Mouse (Mus musculus): ENCODE results near the gene Eif4ebp2. TPM values are rescaled to one million over a fixed set of nuclear protein-coding genes. Genes with fewer than 3 reads are reported as not detected.
A peak's percentile ranks its signal among the peaks of the same experiment; 100 is the strongest.

Gene Eif4ebp2
- polyA plus RNA-seq, 1 experiment from 2014 or later: 63.3 TPM

DNA sequence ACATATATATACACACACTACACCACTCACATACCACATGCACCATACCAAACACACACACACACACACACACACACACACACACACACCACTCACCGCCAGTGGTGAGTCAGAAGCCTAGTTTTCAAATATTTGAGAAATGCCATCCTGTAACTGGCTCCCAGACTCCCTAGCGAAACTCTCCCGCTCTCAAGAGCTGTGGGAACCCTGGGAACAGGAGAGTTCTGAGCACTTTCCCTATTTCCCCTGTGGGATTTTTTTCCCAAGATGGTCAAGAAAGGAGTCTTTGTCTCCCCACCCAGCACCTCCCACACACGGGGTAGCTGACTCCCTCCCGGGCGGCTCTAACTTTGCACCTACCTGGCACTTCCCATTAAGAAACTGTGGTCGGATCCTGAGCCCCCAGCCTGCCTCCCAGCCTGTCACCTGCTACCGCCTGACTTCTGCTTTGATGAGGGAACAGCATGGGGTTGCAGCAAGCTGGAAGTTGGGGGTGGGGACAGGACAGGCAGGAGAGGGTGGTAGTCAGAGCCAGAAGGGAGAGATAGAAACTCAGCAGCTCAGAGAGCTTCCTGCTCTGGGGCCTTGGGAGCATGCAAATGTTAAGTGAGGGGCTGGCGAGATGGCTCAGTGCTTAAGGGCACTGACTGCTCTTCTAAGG, 57.9 kb downstream of the Eif4ebp2 start:
- no peak overlapping the region for H3K27ac ChIP-seq
- no peak overlapping the region for H3K4me3 ChIP-seq
- no peaks in the 10 kb centered on the region for H3K9me3 ChIP-seq
- H3K36me3 ChIP-seq: no peaks in the 10 kb centered on the region
- 10% methylated on average over 9 of the region's 9 CpGs for WGBS
- no peaks in the 10 kb centered on the region for H3K27me3 ChIP-seq
- H3K4me1 ChIP-seq: peaks cover 9% of the 10 kb centered on the region
- peak overlapping the region; percentile 41; the same call in 1 of the 2 replicates for H3K9ac ChIP-seq
- no peak overlapping the region for H3K4me2 ChIP-seq
- ATAC-seq (ENCODE audit: insufficient number of reproducible peaks, insufficient read depth, low FRiP score, low TSS enrichment, low read depth): no peak

DNA sequence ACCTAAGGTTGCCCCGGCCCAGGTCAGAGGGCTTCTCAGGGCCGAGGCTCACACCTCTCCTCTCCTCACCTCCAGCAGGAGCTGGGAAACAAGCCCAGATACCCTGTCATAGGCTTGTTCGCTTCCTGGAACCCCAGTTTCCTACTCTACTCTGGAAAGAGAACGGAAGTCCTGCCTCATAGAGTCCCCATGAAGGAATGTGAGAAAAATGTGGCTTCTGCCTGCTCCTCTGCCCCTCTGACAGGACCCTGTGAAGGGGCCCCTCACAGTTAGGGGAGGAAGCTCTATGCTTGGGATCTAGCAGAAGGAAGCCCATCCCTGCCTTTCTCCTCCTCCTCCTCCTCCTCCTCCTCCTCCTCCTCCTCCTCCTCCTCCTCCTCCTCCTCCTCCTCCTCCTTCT, 59.9 kb downstream of the Eif4ebp2 start:
- peaks cover 9% of the 10 kb centered on the region for H3K4me1 ChIP-seq
- no peak overlapping the region for H3K4me3 ChIP-seq
- H3K36me3 ChIP-seq: no peaks in the 10 kb centered on the region
- H3K27ac ChIP-seq: no peak overlapping the region
- H3K9me3 ChIP-seq: no peaks in the 10 kb centered on the region
- ATAC-seq (ENCODE audit: insufficient number of reproducible peaks, insufficient read depth, low FRiP score, low TSS enrichment, low read depth): no peak
- H3K9ac ChIP-seq: no peak overlapping the region
- H3K27me3 ChIP-seq: no peaks in the 10 kb centered on the region
- no peak overlapping the region for H3K4me2 ChIP-seq
- 48% methylated on average over 4 of the region's 4 CpGs for WGBS

DNA sequence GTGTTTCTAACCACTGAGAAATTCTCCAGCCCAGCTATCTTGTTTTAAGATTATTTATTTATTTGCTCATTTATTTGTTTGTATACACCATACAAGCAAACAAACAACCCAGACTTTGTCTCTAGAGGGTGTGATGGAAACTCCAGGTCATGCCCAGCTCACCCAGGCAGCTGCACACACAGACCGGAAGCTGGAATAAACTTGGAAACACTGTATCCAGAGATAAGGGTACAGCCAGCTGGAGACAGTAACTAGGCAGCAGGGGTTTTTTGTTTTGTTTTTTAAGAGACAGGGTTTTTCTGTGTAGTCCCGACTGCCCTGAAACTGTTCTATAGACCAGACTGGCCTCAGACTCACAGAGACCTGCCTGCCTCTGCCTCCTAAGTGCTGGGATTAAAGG, 62.3 kb downstream of the Eif4ebp2 start:
- 86% methylated on average over 2 of the region's 2 CpGs for WGBS
- ATAC-seq (ENCODE audit: insufficient number of reproducible peaks, insufficient read depth, low FRiP score, low TSS enrichment, low read depth): no peak
- Histone ChIP-seq H3K27ac (no peak overlapping the region), H3K4me1 (peaks cover 9% of the 10 kb centered on the region), H3K9me3 (no peaks in the 10 kb centered on the region), H3K9ac (no peak overlapping the region), H3K36me3 (no peaks in the 10 kb centered on the region), H3K4me3 (no peak overlapping the region), H3K4me2 (no peak overlapping the region), H3K27me3 (no peaks in the 10 kb centered on the region)

GRCm38 (mm10) chr10:61389020-61389419, 63.4 kb downstream of the Eif4ebp2 start:
- WGBS: 58% methylated on average over 5 of the region's 5 CpGs
- no peak overlapping the region for H3K9ac ChIP-seq
- ATAC-seq (ENCODE audit: insufficient number of reproducible peaks, insufficient read depth, low FRiP score, low TSS enrichment, low read depth): no peak

DNA sequence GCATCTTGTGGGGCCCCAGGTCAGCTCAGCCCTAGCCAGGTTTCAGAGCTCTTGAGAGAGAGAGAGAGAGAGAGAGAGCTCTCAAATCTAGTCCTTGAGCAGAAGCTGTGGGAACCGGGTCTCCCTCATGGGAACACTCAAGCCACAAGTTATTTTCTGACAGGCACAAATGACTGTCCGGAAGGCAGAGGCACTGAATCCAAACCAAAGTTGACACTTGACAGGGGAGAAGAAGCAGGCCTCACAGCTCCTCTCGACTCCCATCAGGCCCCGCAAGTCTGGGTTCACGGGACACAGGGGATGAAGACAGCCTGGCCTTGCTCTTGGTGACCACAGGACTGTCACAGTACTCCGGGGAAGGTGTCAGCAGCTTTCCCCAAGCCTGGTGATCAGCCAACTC, 66.2 kb downstream of the Eif4ebp2 start:
- no peak overlapping the region for H3K4me3 ChIP-seq
- H3K9me3 ChIP-seq: no peaks in the 10 kb centered on the region
- no peak for ATAC-seq (ENCODE audit: insufficient number of reproducible peaks, insufficient read depth, low FRiP score, low TSS enrichment, low read depth)
- no peaks in the 10 kb centered on the region for H3K36me3 ChIP-seq
- peaks cover 24% of the 10 kb centered on the region for H3K4me1 ChIP-seq
- H3K4me2 ChIP-seq: no peak overlapping the region
- no peak overlapping the region for H3K27ac ChIP-seq
- WGBS: 72% methylated on average over 6 of the region's 6 CpGs
- no peak overlapping the region for H3K9ac ChIP-seq
- peaks cover 3% of the 10 kb centered on the region for H3K27me3 ChIP-seq

More at GRCm38 (mm10) chr10:61389020-61389419, 63.4 kb downstream of the Eif4ebp2 start:
- Histone ChIP-seq H3K9me3 (no peaks in the 10 kb centered on the region), H3K4me1 (peaks cover 7% of the 10 kb centered on the region), H3K36me3 (no peaks in the 10 kb centered on the region), H3K27ac (no peak overlapping the region), H3K4me2 (no peak overlapping the region), H3K27me3 (no peaks in the 10 kb centered on the region), H3K4me3 (no peak overlapping the region)

DNA sequence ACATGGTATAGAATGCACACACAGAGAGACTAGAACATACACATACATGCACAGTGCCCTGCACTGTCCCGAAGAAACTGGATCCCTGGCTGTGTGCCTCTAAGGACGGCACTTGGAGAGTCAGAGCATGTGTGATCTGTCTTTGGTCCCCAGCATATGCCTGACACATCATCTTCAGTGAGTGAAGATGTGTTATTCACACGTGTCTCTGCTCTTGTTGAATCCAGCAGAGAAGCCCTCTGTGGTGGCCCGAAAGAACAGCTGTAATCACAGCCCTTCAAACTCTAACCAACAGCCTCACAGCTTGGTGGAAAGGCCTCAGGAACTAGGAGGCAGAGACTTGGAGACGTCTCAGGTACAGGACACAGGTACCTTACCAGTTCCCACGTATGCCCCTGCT, 67.3 kb downstream of the Eif4ebp2 start:
- no peaks in the 10 kb centered on the region for H3K9me3 ChIP-seq
- H3K4me2 ChIP-seq: no peak overlapping the region
- no peak overlapping the region for H3K27ac ChIP-seq
- H3K36me3 ChIP-seq: no peaks in the 10 kb centered on the region
- ATAC-seq (ENCODE audit: insufficient number of reproducible peaks, insufficient read depth, low FRiP score, low TSS enrichment, low read depth): no peak
- no peak overlapping the region for H3K9ac ChIP-seq
- H3K4me1 ChIP-seq: peaks cover 35% of the 10 kb centered on the region
- H3K27me3 ChIP-seq: peaks cover 6% of the 10 kb centered on the region
- H3K4me3 ChIP-seq: no peak overlapping the region
- 78% methylated on average over 6 of the region's 6 CpGs for WGBS

GRCm38 (mm10) chr10:61383715-61384047, 68.8 kb downstream of the Eif4ebp2 start:
- peak overlapping the region; percentile 85 for H3K9ac ChIP-seq
- no peaks in the 10 kb centered on the region for H3K36me3 ChIP-seq
- peak overlapping the region; percentile 72 for H3K4me3 ChIP-seq
- ATAC-seq (ENCODE audit: insufficient number of reproducible peaks, insufficient read depth, low FRiP score, low TSS enrichment, low read depth): peak; percentile 16; the same call in 1 of the 2 replicates
- H3K4me2 ChIP-seq: peak overlapping the region; percentile 98
- no peaks in the 10 kb centered on the region for H3K9me3 ChIP-seq
- H3K27ac ChIP-seq: peak overlapping the region; percentile 55; the same call in 1 of the 2 replicates
- H3K27me3 ChIP-seq: peaks cover 6% of the 10 kb centered on the region
- peaks cover 44% of the 10 kb centered on the region for H3K4me1 ChIP-seq
- under 1% methylated on average over 11 of the region's 11 CpGs for WGBS

DNA sequence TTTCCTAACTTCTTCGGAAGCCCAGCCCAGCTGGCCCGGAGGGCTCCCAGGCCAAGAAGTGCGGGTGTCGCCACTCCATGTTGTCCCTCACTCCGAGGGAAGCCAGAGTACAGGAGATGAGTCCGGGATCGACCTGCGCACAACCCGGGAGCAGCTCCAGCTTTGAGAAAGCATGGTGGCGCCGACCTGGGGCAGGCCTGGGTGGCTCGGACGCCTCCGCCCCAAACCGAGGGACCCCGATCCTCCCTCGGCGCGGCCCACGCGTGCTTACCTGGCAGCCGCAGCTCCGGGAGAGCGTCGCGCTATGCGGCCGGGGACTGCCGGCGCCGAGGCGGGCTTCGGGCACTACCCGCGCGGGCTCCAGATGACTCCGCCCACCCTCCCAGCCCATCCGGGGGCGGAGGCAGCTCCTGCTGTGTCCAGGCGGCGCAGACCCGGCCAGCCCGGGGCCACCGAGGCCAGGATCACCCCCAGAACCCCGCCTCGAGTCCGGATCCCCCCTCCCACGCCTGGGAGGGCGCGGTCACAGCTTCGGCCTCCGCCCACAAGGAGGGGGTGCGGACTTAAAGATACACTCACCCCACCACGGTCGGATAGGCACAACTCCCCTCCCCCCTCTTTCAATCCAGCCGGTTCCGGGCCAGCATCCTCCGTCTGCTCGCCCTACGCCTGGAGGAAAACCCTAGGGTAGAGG, 69.3 kb downstream of the Eif4ebp2 start, which contains the start of gene Pald1:
Gene Pald1, minus strand, starts transcription at position 510 of the 694 bp plus-strand sequence.
- ATAC-seq (ENCODE audit: insufficient number of reproducible peaks, insufficient read depth, low FRiP score, low TSS enrichment, low read depth): peak; percentile 67
- WGBS: under 1% methylated on average over 60 of the region's 60 CpGs
- H3K36me3 ChIP-seq: no peaks in the 10 kb centered on the region
- H3K9me3 ChIP-seq: no peaks in the 10 kb centered on the region
- peak within 1 kb of the TSS; percentile 72 for H3K4me3 ChIP-seq
- peak within 1 kb of the TSS; percentile 98 for H3K4me2 ChIP-seq
- H3K27ac ChIP-seq: peak within 1 kb of the TSS; percentile 55
- H3K27me3 ChIP-seq: peaks cover 6% of the 10 kb centered on the region
- H3K4me1 ChIP-seq: peaks cover 44% of the 10 kb centered on the region
- H3K9ac ChIP-seq: peak within 1 kb of the TSS; percentile 85

- Histone ChIP-seq H3K9ac (peak overlapping the region; percentile 85), H3K27me3 (peaks cover 6% of the 10 kb centered on the region), H3K4me2 (peak overlapping the region; percentile 98), H3K9me3 (no peaks in the 10 kb centered on the region), H3K27ac (no peak overlapping the region), H3K4me1 (peaks cover 44% of the 10 kb centered on the region), H3K4me3 (peak overlapping the region; percentile 72), H3K36me3 (no peaks in the 10 kb centered on the region)
- 2% methylated on average over 8 of the region's 8 CpGs for WGBS
- no peak; the same call in 1 of the 2 replicates for ATAC-seq (ENCODE audit: insufficient number of reproducible peaks, insufficient read depth, low FRiP score, low TSS enrichment, low read depth)
Measured at GRCm38 (mm10) chr10:61382281-61382731, 70.2 kb downstream of the Eif4ebp2 start.

DNA sequence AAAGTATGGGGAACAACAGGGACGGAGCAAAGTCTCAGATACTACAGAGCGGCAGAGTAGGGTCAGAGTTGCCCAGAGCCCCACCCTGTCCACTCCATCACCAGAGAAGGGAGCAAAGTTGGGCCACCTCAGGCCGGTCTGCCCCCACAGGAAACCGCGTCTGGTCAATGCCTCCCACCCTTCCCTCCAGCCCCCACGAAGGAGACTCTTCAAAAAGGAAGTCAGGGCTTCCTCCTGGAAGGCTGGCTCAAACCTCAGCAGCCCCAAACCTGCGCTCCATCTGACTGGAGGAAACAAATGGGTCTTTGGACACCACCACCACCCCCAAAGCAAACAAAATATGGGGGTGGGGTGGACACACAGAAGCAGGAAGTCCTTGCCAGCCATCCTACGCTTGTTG, 70.6 kb downstream of the Eif4ebp2 start:
- H3K27ac ChIP-seq: no peak overlapping the region
- H3K27me3 ChIP-seq: peaks cover 6% of the 10 kb centered on the region
- peak overlapping the region; percentile 85; the same call in 1 of the 2 replicates for H3K9ac ChIP-seq
- ATAC-seq (ENCODE audit: insufficient number of reproducible peaks, insufficient read depth, low FRiP score, low TSS enrichment, low read depth): no peak
- H3K4me1 ChIP-seq: peaks cover 44% of the 10 kb centered on the region
- H3K4me3 ChIP-seq: peak overlapping the region; percentile 72
- no peaks in the 10 kb centered on the region for H3K9me3 ChIP-seq
- H3K36me3 ChIP-seq: no peaks in the 10 kb centered on the region
- H3K4me2 ChIP-seq: peak overlapping the region; percentile 98
- 20% methylated on average over 8 of the region's 8 CpGs for whole genome bisulfite sequencing

GRCm38 (mm10) chr10:61380186-61380585, 72.3 kb downstream of the Eif4ebp2 start:
- Histone ChIP-seq H3K4me3 (peak overlapping the region; percentile 10; the same call in 1 of the 2 replicates), H3K4me2 (peak overlapping the region; percentile 98), H3K27ac (peak overlapping the region; percentile 51; the same call in 1 of the 2 replicates), H3K9ac (peak overlapping the region; percentile 36), H3K9me3 (no peaks in the 10 kb centered on the region), H3K27me3 (peaks cover 6% of the 10 kb centered on the region), H3K36me3 (no peaks in the 10 kb centered on the region), H3K4me1 (peaks cover 48% of the 10 kb centered on the region)
- 21% methylated on average over 9 of the region's 9 CpGs for WGBS
- no peak for ATAC-seq (ENCODE audit: insufficient number of reproducible peaks, insufficient read depth, low FRiP score, low TSS enrichment, low read depth)

Data from embryonic facial prominence, embryonic 13.5 days (tissue).